Mouse (Mus musculus) liver, embryonic 15.5 days (tissue): ENCODE data around the gene Ncam2. TPM values are rescaled to one million over a fixed set of nuclear protein-coding genes. Genes with fewer than 3 reads are reported as not detected.

ENCODE experiments used
- ATAC-seq: fragments of 200-750 bp; cut with Nextera tagmentation; 2 replicates; pipeline ENCODE4 v1.8.0; 2017; ENCODE audit warnings: moderate number of reproducible peaks, mild to moderate bottlenecking, moderate library complexity; ENCODE audit not compliant: insufficient read depth
- H3K27ac ChIP-seq: fragments of 300-500 bp; sonication (generic); replicated peaks from 2 replicates; pipeline ENCODE4 v1.5.1; 2015; ENCODE audit warnings: mild to moderate bottlenecking, inconsistent platforms
- H3K27me3 ChIP-seq: fragments of 300-500 bp; sonication (generic); 2 replicates; pipeline ENCODE4 v1.6.1; 2015; ENCODE audit warnings: mild to moderate bottlenecking, inconsistent platforms
- H3K36me3 ChIP-seq: fragments of 300-500 bp; sonication (generic); replicated peaks from 2 replicates; pipeline ENCODE4 v1.6.1; 2015; ENCODE audit warnings: moderate library complexity, mild to moderate bottlenecking, inconsistent platforms
- H3K4me1 ChIP-seq: fragments of 300-500 bp; sonication (generic); replicated peaks from 2 replicates; pipeline ENCODE4 v1.6.1; 2015; ENCODE audit warnings: inconsistent platforms
- H3K4me2 ChIP-seq: fragments of 300-500 bp; sonication (generic); 2 replicates; pipeline ENCODE4 v1.6.1; 2015; ENCODE audit warnings: moderate library complexity, mild to moderate bottlenecking, inconsistent platforms
- H3K4me3 ChIP-seq: fragments of 300-500 bp; sonication (generic); replicated peaks from 2 replicates; pipeline ENCODE4 v1.5.1; 2015; ENCODE audit warnings: mild to moderate bottlenecking, inconsistent platforms
- H3K9ac ChIP-seq: fragments of 300-500 bp; sonication (generic); 2 replicates; pipeline ENCODE4 v1.6.1; 2015; ENCODE audit warnings: moderate library complexity, mild to moderate bottlenecking, inconsistent platforms
- H3K9me3 ChIP-seq: fragments of 300-500 bp; sonication (generic); replicated peaks from 2 replicates; pipeline ENCODE4 v1.6.1; 2016; ENCODE audit warnings: inconsistent platforms
- WGBS: fragments of 180-500 bp; shearing (Covaris S2); methylation state at CpG from one replicate; pipeline ENCODE4 v1.1.7; 2015; ENCODE audit warnings: mixed read lengths; ENCODE audit not compliant: insufficient replicate concordance; 5-methylcytosine and 5-hydroxymethylcytosine counted together
- polyA plus RNA-seq: library from polyadenylated mRNA; unstranded; fragments of >200 nt; fragmentation: Nextera tagmentation; extraction: Ambion mirVana; gene quantifications from 2 replicates; pipeline ENCODE4 v1.2.1, GENCODE M21; 2015

The Ncam2 gene
- polyA plus RNA-seq, 1 experiment from 2014 or later = 0.06 TPM

GRCm38 (mm10) chr16:81309215-81309614 is 108.7 kb downstream of the Ncam2 start:
- no peak overlapping the region for H3K27ac ChIP-seq
- no peak overlapping the region for H3K4me2 ChIP-seq
- H3K9ac ChIP-seq = no peak overlapping the region
- 71% methylated on average over 3 of the region's 3 CpGs for WGBS
- H3K9me3 ChIP-seq = no peaks in the 10 kb centered on the region
- H3K27me3 ChIP-seq = no peaks in the 10 kb centered on the region
- H3K4me3 ChIP-seq = no peak overlapping the region
- no peak for ATAC-seq
- H3K36me3 ChIP-seq = no peaks in the 10 kb centered on the region
- H3K4me1 ChIP-seq = no peaks in the 10 kb centered on the region

- no peak overlapping the region for H3K4me2 ChIP-seq
- 74% methylated on average over 1 of the region's 1 CpGs for WGBS
- H3K27ac ChIP-seq = no peak overlapping the region
- H3K4me1 ChIP-seq = no peaks in the 10 kb centered on the region
- H3K36me3 ChIP-seq = no peaks in the 10 kb centered on the region
- H3K27me3 ChIP-seq = no peaks in the 10 kb centered on the region
- H3K9ac ChIP-seq = no peak overlapping the region
- ATAC-seq = no peak
- no peaks in the 10 kb centered on the region for H3K9me3 ChIP-seq
- no peak overlapping the region for H3K4me3 ChIP-seq
Measured at GRCm38 (mm10) chr16:81319037-81319436, 118.5 kb downstream of the Ncam2 start.

- Histone ChIP-seq H3K4me2 (no peak overlapping the region), H3K27ac (no peak overlapping the region), H3K36me3 (no peaks in the 10 kb centered on the region), H3K9me3 (no peaks in the 10 kb centered on the region), H3K4me3 (no peak overlapping the region), H3K27me3 (no peaks in the 10 kb centered on the region), H3K9ac (no peak overlapping the region), H3K4me1 (no peaks in the 10 kb centered on the region)
- ATAC-seq = no peak
- WGBS = 13% methylated on average over 2 of the region's 2 CpGs
Measured at GRCm38 (mm10) chr16:81330539-81330938, 130.0 kb downstream of the Ncam2 start.

GRCm38 (mm10) chr16:81365901-81366300 is 165.4 kb downstream of the Ncam2 start:
- no peaks in the 10 kb centered on the region for H3K27me3 ChIP-seq
- H3K4me2 ChIP-seq = no peak overlapping the region
- no peaks in the 10 kb centered on the region for H3K36me3 ChIP-seq
- WGBS = 50% methylated on average over 2 of the region's 2 CpGs
- H3K27ac ChIP-seq = no peak overlapping the region
- no peak overlapping the region for H3K4me3 ChIP-seq
- no peak for ATAC-seq
- H3K9ac ChIP-seq = no peak overlapping the region
- H3K4me1 ChIP-seq = no peaks in the 10 kb centered on the region
- H3K9me3 ChIP-seq = no peaks in the 10 kb centered on the region

GRCm38 (mm10) chr16:81374234-81374633 is 173.7 kb downstream of the Ncam2 start:
- no peak for ATAC-seq
- Histone ChIP-seq H3K4me2 (no peak overlapping the region), H3K9me3 (no peaks in the 10 kb centered on the region), H3K4me3 (no peak overlapping the region), H3K4me1 (no peaks in the 10 kb centered on the region), H3K27me3 (no peaks in the 10 kb centered on the region), H3K9ac (no peak overlapping the region), H3K36me3 (no peaks in the 10 kb centered on the region), H3K27ac (no peak overlapping the region)
- 76% methylated on average over 8 of the region's 8 CpGs for WGBS

GRCm38 (mm10) chr16:81380434-81380833 is 179.9 kb downstream of the Ncam2 start:
- no peaks in the 10 kb centered on the region for H3K27me3 ChIP-seq
- H3K4me2 ChIP-seq = no peak overlapping the region
- H3K9me3 ChIP-seq = no peaks in the 10 kb centered on the region
- no peaks in the 10 kb centered on the region for H3K4me1 ChIP-seq
- H3K27ac ChIP-seq = no peak overlapping the region
- ATAC-seq = no peak
- H3K36me3 ChIP-seq = no peaks in the 10 kb centered on the region
- WGBS = 66% methylated on average over 4 of the region's 4 CpGs
- no peak overlapping the region for H3K9ac ChIP-seq
- no peak overlapping the region for H3K4me3 ChIP-seq

- 69% methylated on average over 2 of the region's 2 CpGs for WGBS
- Histone ChIP-seq H3K36me3 (no peaks in the 10 kb centered on the region), H3K27ac (no peak overlapping the region), H3K4me1 (no peaks in the 10 kb centered on the region), H3K27me3 (no peaks in the 10 kb centered on the region), H3K9ac (no peak overlapping the region), H3K9me3 (no peaks in the 10 kb centered on the region), H3K4me2 (no peak overlapping the region), H3K4me3 (no peak overlapping the region)
- ATAC-seq = no peak
Measured at GRCm38 (mm10) chr16:81388646-81389045, 188.1 kb downstream of the Ncam2 start.

- WGBS = 57% methylated on average over 7 of the region's 7 CpGs
- no peaks in the 10 kb centered on the region for H3K9me3 ChIP-seq
- H3K36me3 ChIP-seq = no peaks in the 10 kb centered on the region
- H3K4me1 ChIP-seq = no peaks in the 10 kb centered on the region
- H3K9ac ChIP-seq = no peak overlapping the region
- H3K27ac ChIP-seq = no peak overlapping the region
- no peak overlapping the region for H3K4me3 ChIP-seq
- peak overlapping the region; percentile 35 for H3K4me2 ChIP-seq
- peak; percentile 49; the same call in 1 of the 2 replicates for ATAC-seq
- H3K27me3 ChIP-seq = no peaks in the 10 kb centered on the region
Measured at GRCm38 (mm10) chr16:81434559-81434958, 234.1 kb downstream of the Ncam2 start.

- Histone ChIP-seq H3K27ac (no peak overlapping the region), H3K27me3 (no peaks in the 10 kb centered on the region), H3K9ac (no peak overlapping the region), H3K4me2 (no peak overlapping the region), H3K36me3 (no peaks in the 10 kb centered on the region), H3K4me1 (no peaks in the 10 kb centered on the region), H3K4me3 (no peak overlapping the region), H3K9me3 (no peaks in the 10 kb centered on the region)
- ATAC-seq = peak; percentile 44; the same call in 1 of the 2 replicates
- 35% methylated on average over 5 of the region's 5 CpGs for WGBS
Measured at GRCm38 (mm10) chr16:81437091-81437867, 236.8 kb downstream of the Ncam2 start.

GRCm38 (mm10) chr16:81437868-81438249 is 237.4 kb downstream of the Ncam2 start:
- H3K36me3 ChIP-seq = no peaks in the 10 kb centered on the region
- H3K27me3 ChIP-seq = no peaks in the 10 kb centered on the region
- H3K4me1 ChIP-seq = no peaks in the 10 kb centered on the region
- no peak overlapping the region for H3K27ac ChIP-seq
- ATAC-seq = no peak
- H3K9ac ChIP-seq = no peak overlapping the region
- WGBS = 73% methylated on average over 2 of the region's 2 CpGs
- no peak overlapping the region for H3K4me3 ChIP-seq
- no peak overlapping the region for H3K4me2 ChIP-seq
- no peaks in the 10 kb centered on the region for H3K9me3 ChIP-seq

- Histone ChIP-seq H3K4me1 (no peaks in the 10 kb centered on the region), H3K4me2 (no peak overlapping the region), H3K9me3 (no peaks in the 10 kb centered on the region), H3K4me3 (no peak overlapping the region), H3K27ac (no peak overlapping the region), H3K36me3 (no peaks in the 10 kb centered on the region), H3K9ac (no peak overlapping the region), H3K27me3 (no peaks in the 10 kb centered on the region)
- WGBS = 59% methylated on average over 5 of the region's 5 CpGs
- ATAC-seq = no peak
Measured at GRCm38 (mm10) chr16:81450851-81451250, 250.4 kb downstream of the Ncam2 start.

GRCm38 (mm10) chr16:81452988-81453387 is 252.5 kb downstream of the Ncam2 start:
- Histone ChIP-seq H3K9ac (no peak overlapping the region), H3K4me3 (no peak overlapping the region), H3K9me3 (no peaks in the 10 kb centered on the region), H3K36me3 (no peaks in the 10 kb centered on the region), H3K4me2 (no peak overlapping the region), H3K4me1 (no peaks in the 10 kb centered on the region), H3K27ac (no peak overlapping the region), H3K27me3 (no peaks in the 10 kb centered on the region)
- no peak for ATAC-seq
- 57% methylated on average over 2 of the region's 2 CpGs for WGBS
